Mouse (Mus musculus) thymus, adult 2 months (tissue): ENCODE measurements around the gene Stmnd1.

Experiments
- CTCF ChIP-seq: fragments of 200-500 bp; IDR thresholded peaks from 2 replicates; pipeline ENCODE4 v1.5.1; 2012; ENCODE audit warnings: mild to moderate bottlenecking, control low read depth, low read length, moderate library complexity, borderline replicate concordance; ENCODE audit not compliant: control insufficient read depth, poor library complexity, insufficient read depth; ENCODE audit errors: extremely low read depth
- POLR2A ChIP-seq: fragments of 200-500 bp; IDR thresholded peaks from 2 replicates; pipeline ENCODE4 v1.6.1; 2012; ENCODE audit warnings: mild to moderate bottlenecking, low read length, control low read depth, moderate library complexity; ENCODE audit not compliant: control insufficient read depth, poor library complexity, insufficient read depth; ENCODE audit errors: extremely low read depth

DNA sequence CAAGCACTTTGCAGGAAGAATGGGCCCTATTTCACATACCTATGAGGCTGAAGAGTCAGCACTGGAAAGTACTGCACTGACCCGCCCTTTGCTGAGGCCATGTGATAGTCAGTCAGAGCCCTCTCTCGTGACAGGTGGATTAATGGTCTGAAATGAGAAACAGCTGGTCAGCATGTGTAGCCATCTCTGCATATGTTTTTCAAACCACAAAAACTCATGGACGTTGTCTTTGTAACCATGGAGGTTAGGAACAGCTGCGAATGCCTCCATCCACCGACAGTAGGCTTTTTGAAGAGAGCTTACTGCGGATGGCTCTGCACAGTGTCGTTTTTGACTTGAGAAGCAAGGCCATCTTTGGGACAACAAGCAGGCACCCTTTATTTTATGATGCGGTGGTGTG lies 14.3 kb downstream of the Stmnd1 start:
- TF ChIP-seq CTCF (no peak), POLR2A (no peak)
